Mouse (Mus musculus) cerebellum, adult 2 months (tissue): ENCODE results near the gene Wwp2. TPM values are rescaled to one million over a fixed set of nuclear protein-coding genes. Genes with fewer than 3 reads are reported as not detected.

Source experiments
- DNase-seq, 2 experiments: peaks; one replicate each; pipeline ENCODE4 v3.0.0; 2021
- H3K27ac ChIP-seq: fragments of 200-500 bp; 2 replicates; pipeline ENCODE4 v1.5.1; 2012; ENCODE audit warnings: low read length, control low read depth, inconsistent platforms; ENCODE audit not compliant: insufficient read depth
- H3K27me3 ChIP-seq: fragments of 200-500 bp; 2 replicates; pipeline ENCODE4 v1.6.1; 2012; ENCODE audit warnings: inconsistent platforms, mild to moderate bottlenecking, low read length, moderate library complexity; ENCODE audit not compliant: control insufficient read depth, insufficient read depth
- H3K4me1 ChIP-seq: fragments of 200-500 bp; 2 replicates; pipeline ENCODE4 v1.6.1; 2011; ENCODE audit warnings: low read length; ENCODE audit not compliant: control insufficient read depth, insufficient read depth
- H3K4me3 ChIP-seq: fragments of 200-500 bp; replicated peaks from 2 replicates; pipeline ENCODE3; 2011; ENCODE audit warnings: mild to moderate bottlenecking, low read depth, low read length, control low read depth; ENCODE audit not compliant: insufficient read depth
- CTCF ChIP-seq: fragments of 200-500 bp; IDR thresholded peaks from 2 replicates; pipeline ENCODE4 v1.5.1; 2011; ENCODE audit warnings: low read depth, mild to moderate bottlenecking, control low read depth, low read length, moderate library complexity, borderline replicate concordance; ENCODE audit not compliant: insufficient read depth
- POLR2A ChIP-seq: fragments of 200-500 bp; IDR thresholded peaks from 2 replicates; pipeline ENCODE4 v1.6.1; 2011; ENCODE audit warnings: low read length, control low read depth, borderline replicate concordance; ENCODE audit not compliant: insufficient read depth
- WGBS: fragments of 180-500 bp; shearing (Covaris S2); methylation state at CpG from one replicate; pipeline ENCODE4 v1.1.7; 2018; 5-methylcytosine and 5-hydroxymethylcytosine counted together
- polyA plus RNA-seq: library from polyadenylated mRNA; depleted of rRNA; stranded (reverse); fragments of >200 nt; gene quantifications from 2 replicates; pipeline ENCODE4 v1.2.3, GENCODE M21; 2012

Wwp2 gene
- polyA plus RNA-seq, 1 experiment = 33.9 TPM

GRCm38 (mm10) chr8:107560820-107561536, 124.8 kb downstream of the Wwp2 start:
- no peak overlapping the region for H3K4me3 ChIP-seq
- no peak overlapping the region for H3K27ac ChIP-seq
- DNase-seq = no peak
- H3K27me3 ChIP-seq = no peaks in the 10 kb centered on the region
- 58% methylated on average over 16 of the region's 16 CpGs for WGBS
- no peaks in the 10 kb centered on the region for H3K4me1 ChIP-seq
- TF ChIP-seq CTCF = no peak

DNA sequence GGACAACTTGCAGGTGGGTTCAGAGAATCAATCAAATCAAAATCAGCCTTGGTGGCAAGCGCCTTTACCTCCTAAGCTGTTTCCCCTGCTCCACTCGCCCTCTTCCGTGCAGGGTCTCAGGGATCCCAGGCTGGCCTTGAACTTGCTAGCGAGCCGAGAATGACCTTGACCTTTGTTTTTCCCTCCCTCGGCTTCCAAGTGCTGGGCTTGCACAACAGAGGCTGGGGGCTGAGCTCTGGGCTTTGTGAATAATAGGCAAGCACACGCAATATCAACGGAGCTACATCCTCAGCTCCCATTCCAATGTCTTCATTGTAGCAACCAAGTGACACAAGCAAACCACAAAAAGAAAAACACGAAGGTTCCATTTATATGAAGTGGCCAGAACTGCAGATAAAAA, 126.0 kb downstream of the Wwp2 start:
- no peak for TF ChIP-seq POLR2A
- no peak for TF ChIP-seq CTCF
- 85% methylated on average over 9 of the region's 9 CpGs for WGBS
- H3K27ac ChIP-seq = no peak overlapping the region
- H3K27me3 ChIP-seq = no peaks in the 10 kb centered on the region
- H3K4me3 ChIP-seq = no peak overlapping the region
- DNase-seq = no peak
- no peaks in the 10 kb centered on the region for H3K4me1 ChIP-seq

DNA sequence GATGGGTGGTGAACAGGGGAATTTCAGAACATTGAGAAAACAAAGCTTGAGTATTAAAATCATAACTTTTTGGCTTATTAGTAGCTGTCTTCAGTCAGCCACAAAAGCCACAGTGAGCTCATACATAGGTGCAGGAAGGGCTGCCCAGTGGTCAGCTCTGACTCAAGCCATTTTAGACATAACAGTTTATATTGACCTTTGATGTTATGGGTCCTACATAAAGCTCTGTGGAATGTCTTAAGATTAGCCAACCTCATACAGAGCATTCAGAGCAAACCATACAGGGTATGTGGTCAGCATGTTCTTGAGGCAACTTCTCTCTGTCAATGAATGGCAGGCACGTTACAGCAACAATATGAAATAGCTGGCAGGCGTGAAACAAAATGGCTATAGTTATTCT, 134.9 kb downstream of the Wwp2 start:
- 82% methylated on average over 2 of the region's 2 CpGs for WGBS
- H3K27ac ChIP-seq = no peak overlapping the region
- no peaks in the 10 kb centered on the region for H3K27me3 ChIP-seq
- no peak overlapping the region for H3K4me3 ChIP-seq
- DNase-seq = no peak
- TF ChIP-seq POLR2A = no peak
- TF ChIP-seq CTCF = no peak
- H3K4me1 ChIP-seq = no peaks in the 10 kb centered on the region

- Histone ChIP-seq H3K4me1 (no peaks in the 10 kb centered on the region), H3K4me3 (no peak overlapping the region), H3K27ac (no peak overlapping the region), H3K27me3 (no peaks in the 10 kb centered on the region)
- TF ChIP-seq CTCF (no peak), POLR2A (no peak)
- 85% methylated on average over 7 of the region's 7 CpGs for WGBS
- DNase-seq = no peak
Measured at GRCm38 (mm10) chr8:107571486-107572135, 135.4 kb downstream of the Wwp2 start.

DNA sequence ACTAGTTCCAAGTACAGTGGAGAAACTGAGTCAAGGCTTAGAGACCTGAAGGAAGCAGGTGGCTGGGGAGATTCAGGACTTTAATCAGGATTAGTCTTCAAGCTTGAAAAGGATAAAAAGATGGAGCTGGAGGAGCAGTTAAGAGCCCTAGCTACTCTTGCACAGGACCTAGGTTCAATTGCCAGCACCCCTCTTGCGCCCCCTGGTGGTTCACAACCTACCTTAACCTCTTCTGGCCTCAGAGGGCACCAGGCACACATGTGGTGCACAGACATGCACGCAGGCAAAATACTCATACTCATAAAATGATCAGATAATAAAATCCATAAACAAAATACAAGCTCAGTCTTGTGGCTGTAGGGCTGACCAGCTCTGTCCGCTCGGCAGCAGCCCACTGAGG, 136.3 kb downstream of the Wwp2 start:
- peak; percentile 61 for TF ChIP-seq CTCF
- TF ChIP-seq POLR2A = no peak
- H3K27me3 ChIP-seq = no peaks in the 10 kb centered on the region
- peak; percentile 29 to 33 for DNase-seq
- no peak overlapping the region for H3K4me3 ChIP-seq
- WGBS = 59% methylated on average over 4 of the region's 4 CpGs
- H3K27ac ChIP-seq = no peak overlapping the region
- no peaks in the 10 kb centered on the region for H3K4me1 ChIP-seq

- no peak for TF ChIP-seq POLR2A
- TF ChIP-seq CTCF = no peak
- Histone ChIP-seq H3K27me3 (no peaks in the 10 kb centered on the region), H3K4me1 (no peaks in the 10 kb centered on the region), H3K27ac (no peak overlapping the region), H3K4me3 (no peak overlapping the region)
- no peak for DNase-seq
- 60% methylated on average over 3 of the region's 3 CpGs for WGBS
Measured at GRCm38 (mm10) chr8:107574771-107575170, 138.6 kb downstream of the Wwp2 start.

DNA sequence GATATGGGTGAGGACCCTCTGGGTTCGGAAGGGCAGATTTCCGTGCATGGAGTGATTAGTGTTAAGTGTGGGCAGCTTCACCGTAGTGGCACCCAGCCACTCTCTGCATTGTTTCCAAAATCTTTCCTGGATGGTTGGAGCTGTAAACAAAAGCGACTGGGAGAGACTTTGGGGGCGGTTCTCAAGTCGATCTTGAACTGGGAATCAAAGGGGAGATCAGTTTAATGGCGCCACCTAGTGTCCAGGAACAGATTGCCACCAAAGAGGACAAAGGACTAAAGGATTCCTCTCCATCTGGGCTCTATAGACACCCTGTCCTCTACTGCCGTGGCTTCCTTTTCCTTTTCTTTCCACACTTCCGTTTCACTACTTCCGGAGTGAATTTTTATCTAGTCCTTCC, 140.5 kb downstream of the Wwp2 start:
- TF ChIP-seq CTCF = peak; percentile 72
- TF ChIP-seq POLR2A = no peak
- WGBS = 7% methylated on average over 10 of the region's 10 CpGs
- Histone ChIP-seq H3K27ac (no peak overlapping the region), H3K27me3 (no peaks in the 10 kb centered on the region), H3K4me1 (no peaks in the 10 kb centered on the region), H3K4me3 (no peak overlapping the region)
- peak; percentile 67 to 76 for DNase-seq

DNA sequence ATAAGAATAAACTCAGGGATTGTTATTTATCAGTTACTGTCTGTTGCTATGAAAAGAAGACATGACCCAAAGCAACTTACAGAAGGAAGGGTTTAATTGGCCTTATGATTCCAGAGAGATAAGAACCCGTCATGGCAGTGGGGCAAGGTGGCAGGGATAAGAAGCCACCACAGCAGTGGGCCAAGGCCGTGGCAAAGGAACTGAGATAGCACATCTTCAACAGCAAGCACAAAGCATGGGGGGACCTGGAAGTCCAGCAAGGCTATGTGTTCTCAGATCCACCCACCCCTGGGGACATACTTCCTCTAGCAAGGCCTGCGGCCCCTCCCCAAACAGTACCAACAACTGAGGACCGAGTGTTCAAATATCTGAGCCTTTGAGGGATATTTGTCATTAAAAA, 141.5 kb downstream of the Wwp2 start:
- Histone ChIP-seq H3K27me3 (no peaks in the 10 kb centered on the region), H3K27ac (no peak overlapping the region), H3K4me3 (no peak overlapping the region), H3K4me1 (no peaks in the 10 kb centered on the region)
- TF ChIP-seq CTCF (no peak), POLR2A (no peak)
- WGBS = 88% methylated on average over 4 of the region's 4 CpGs
- DNase-seq = no peak
